Mouse (Mus musculus) testis, adult 2 months (tissue): ENCODE measurements around the gene Gpc4. TPM values are rescaled to one million over a fixed set of nuclear protein-coding genes. Genes with fewer than 3 reads are reported as not detected.

Experiments
- H3K27ac ChIP-seq: fragments of 200-500 bp; 2 replicates; pipeline ENCODE4 v1.5.1; 2012; ENCODE audit warnings: low read depth, low read length; ENCODE audit not compliant: control insufficient read depth, insufficient read depth
- H3K27me3 ChIP-seq: fragments of 200-500 bp; 2 replicates; pipeline ENCODE4 v1.6.1; 2012; ENCODE audit warnings: mild to moderate bottlenecking, low read length, moderate library complexity; ENCODE audit not compliant: control insufficient read depth, insufficient read depth
- H3K36me3 ChIP-seq: fragments of 200-500 bp; 2 replicates; pipeline ENCODE4 v1.6.1; 2012; ENCODE audit warnings: mild to moderate bottlenecking, low read length; ENCODE audit not compliant: control insufficient read depth, insufficient read depth
- H3K4me1 ChIP-seq: fragments of 200-500 bp; 2 replicates; pipeline ENCODE4 v1.6.1; 2012; ENCODE audit warnings: low read length; ENCODE audit not compliant: control insufficient read depth, insufficient read depth
- H3K4me3 ChIP-seq: fragments of 200-500 bp; 2 replicates; pipeline ENCODE4 v1.5.1; 2012; ENCODE audit warnings: low read depth, mild to moderate bottlenecking, low read length, moderate library complexity, mixed read lengths; ENCODE audit not compliant: control insufficient read depth
- CTCF ChIP-seq: fragments of 200-500 bp; IDR thresholded peaks from 2 replicates; pipeline ENCODE4 v1.5.1; 2012; ENCODE audit warnings: low read depth, mild to moderate bottlenecking, inconsistent platforms, low read length, moderate library complexity; ENCODE audit not compliant: control insufficient read depth, insufficient read depth, insufficient replicate concordance
- POLR2A ChIP-seq: fragments of 200-500 bp; IDR thresholded peaks from 2 replicates; pipeline ENCODE4 v1.6.1; 2012; ENCODE audit warnings: low read depth, mild to moderate bottlenecking, inconsistent platforms, low read length, moderate library complexity; ENCODE audit not compliant: control insufficient read depth
- polyA plus RNA-seq: library from polyadenylated mRNA; depleted of rRNA; stranded (reverse); fragments of >200 nt; gene quantifications from 2 replicates; pipeline ENCODE4 v1.2.3, GENCODE M21; 2012; rRNA removed

The Gpc4 gene
- polyA plus RNA-seq: 7.5 and 12.2 TPM in 2 replicates

- H3K27me3 ChIP-seq: no peaks in the 10 kb centered on the region
- peak within 1 kb of the TSS; percentile 50 for H3K27ac ChIP-seq
- peaks cover 4% of the 10 kb centered on the region for H3K4me1 ChIP-seq
Measured at GRCm38 (mm10) chrX:52164738-52165554, at the start of gene Gpc4. TSS of gene Gpc4 (minus strand) at chrX:52165252.

GRCm38 (mm10) chrX:52212846-52213245, 47.8 kb upstream of the Gpc4 start:
- no peak overlapping the region for H3K4me3 ChIP-seq
- no peak overlapping the region for H3K27ac ChIP-seq
- no peaks in the 10 kb centered on the region for H3K4me1 ChIP-seq
- no peaks in the 10 kb centered on the region for H3K27me3 ChIP-seq
- H3K36me3 ChIP-seq: no peaks in the 10 kb centered on the region
- TF ChIP-seq CTCF (no peak), POLR2A (no peak)

More at GRCm38 (mm10) chrX:52164738-52165554, at the start of gene Gpc4:
- TF ChIP-seq POLR2A (peak; percentile 49; the same call in 1 of the 2 replicates), CTCF (no peak)
- peak within 1 kb of the TSS; percentile 86 for H3K4me3 ChIP-seq
- H3K36me3 ChIP-seq: no peaks in the 10 kb centered on the region

- TF ChIP-seq CTCF (no peak), POLR2A (no peak)
Measured at GRCm38 (mm10) chrX:52199836-52200235, 34.8 kb upstream of the Gpc4 start.

GRCm38 (mm10) chrX:52193311-52193968, 28.4 kb upstream of the Gpc4 start:
- Histone ChIP-seq H3K27me3 (no peaks in the 10 kb centered on the region), H3K4me3 (no peak overlapping the region), H3K36me3 (no peaks in the 10 kb centered on the region), H3K4me1 (no peaks in the 10 kb centered on the region), H3K27ac (no peak overlapping the region)
- TF ChIP-seq POLR2A (no peak), CTCF (no peak)

More at GRCm38 (mm10) chrX:52199836-52200235, 34.8 kb upstream of the Gpc4 start:
- no peaks in the 10 kb centered on the region for H3K36me3 ChIP-seq
- no peak overlapping the region for H3K27ac ChIP-seq
- no peaks in the 10 kb centered on the region for H3K4me1 ChIP-seq
- no peak overlapping the region for H3K4me3 ChIP-seq
- no peaks in the 10 kb centered on the region for H3K27me3 ChIP-seq

GRCm38 (mm10) chrX:52189094-52189493, 24.0 kb upstream of the Gpc4 start:
- no peaks in the 10 kb centered on the region for H3K27me3 ChIP-seq
- H3K27ac ChIP-seq: no peak overlapping the region
- TF ChIP-seq POLR2A: no peak
- no peak for TF ChIP-seq CTCF
- H3K4me3 ChIP-seq: no peak overlapping the region
- no peaks in the 10 kb centered on the region for H3K4me1 ChIP-seq
- no peaks in the 10 kb centered on the region for H3K36me3 ChIP-seq

- Histone ChIP-seq H3K36me3 (no peaks in the 10 kb centered on the region), H3K27ac (no peak overlapping the region), H3K27me3 (no peaks in the 10 kb centered on the region), H3K4me1 (no peaks in the 10 kb centered on the region), H3K4me3 (no peak overlapping the region)
- TF ChIP-seq POLR2A (no peak), CTCF (no peak)
Measured at GRCm38 (mm10) chrX:52183551-52184442, 18.7 kb upstream of the Gpc4 start.
